Mouse (Mus musculus) lung, postnatal 10 days (tissue): ENCODE data around the gene Ywhaq.

Experiments used
- DNase-seq: peaks from one replicate; pipeline ENCODE4 v3.0.0; 2021

Gene Ywhaq

GRCm38 (mm10) chr12:21417100-21418070, at the start of gene Ywhaq:
TSS of gene Ywhaq (minus strand) at chr12:21417637.
- peak; percentile 98 for DNase-seq

GRCm38 (mm10) chr12:21463448-21463891, 46.0 kb upstream of the Ywhaq start:
- DNase-seq: no peak

- DNase-seq: no peak
These were observed 45.2 kb upstream of the Ywhaq start for GRCm38 (mm10) chr12:21462658-21463057.

- DNase-seq: no peak
These were observed 42.2 kb upstream of the Ywhaq start for GRCm38 (mm10) chr12:21459681-21460080.

- DNase-seq: no peak
These were observed 38.6 kb upstream of the Ywhaq start for GRCm38 (mm10) chr12:21456021-21456420.

GRCm38 (mm10) chr12:21451752-21452151, 34.3 kb upstream of the Ywhaq start:
- no peak for DNase-seq

- DNase-seq: no peak
These were observed 33.9 kb upstream of the Ywhaq start for GRCm38 (mm10) chr12:21451351-21451750.

GRCm38 (mm10) chr12:21443783-21444182, 26.3 kb upstream of the Ywhaq start:
- DNase-seq: no peak

- no peak for DNase-seq
These were observed 24.4 kb upstream of the Ywhaq start for GRCm38 (mm10) chr12:21441870-21442269.

- no peak for DNase-seq
These were observed 22.0 kb upstream of the Ywhaq start for GRCm38 (mm10) chr12:21439428-21439827.

GRCm38 (mm10) chr12:21438750-21439394, 21.4 kb upstream of the Ywhaq start:
- no peak for DNase-seq

GRCm38 (mm10) chr12:21438294-21438693, 20.9 kb upstream of the Ywhaq start:
- DNase-seq: no peak

GRCm38 (mm10) chr12:21431950-21432349, 14.5 kb upstream of the Ywhaq start:
- peak; percentile 82 for DNase-seq

GRCm38 (mm10) chr12:21431039-21431438, 13.6 kb upstream of the Ywhaq start:
- peak; percentile 22 for DNase-seq

GRCm38 (mm10) chr12:21430140-21430539, 12.7 kb upstream of the Ywhaq start:
- DNase-seq: no peak

GRCm38 (mm10) chr12:21429021-21429420, 11.6 kb upstream of the Ywhaq start:
- no peak for DNase-seq

GRCm38 (mm10) chr12:21426065-21426940, 8.9 kb upstream of the Ywhaq start:
- DNase-seq: peak; percentile 82

GRCm38 (mm10) chr12:21424683-21425082, 7.2 kb upstream of the Ywhaq start:
- DNase-seq: no peak

GRCm38 (mm10) chr12:21418621-21419131, 1.2 kb upstream of the Ywhaq start:
- DNase-seq: no peak

- no peak for DNase-seq
These were observed 646 bp upstream of the Ywhaq start for GRCm38 (mm10) chr12:21418083-21418482.

- DNase-seq: peak; percentile 12
These were observed 931 bp downstream of the Ywhaq start for GRCm38 (mm10) chr12:21416506-21416905.

- DNase-seq: no peak
These were observed 6.8 kb downstream of the Ywhaq start for GRCm38 (mm10) chr12:21410620-21411019.

- no peak for DNase-seq
These were observed 7.8 kb downstream of the Ywhaq start for GRCm38 (mm10) chr12:21409651-21410050.
